Mouse (Mus musculus): Measurements from ENCODE around the gene Klk9. TPM values are rescaled to one million over a fixed set of nuclear protein-coding genes. Genes with fewer than 3 reads are reported as not detected.

Klk9 gene
- polyA plus RNA-seq, 1 experiment: not detected

DNA sequence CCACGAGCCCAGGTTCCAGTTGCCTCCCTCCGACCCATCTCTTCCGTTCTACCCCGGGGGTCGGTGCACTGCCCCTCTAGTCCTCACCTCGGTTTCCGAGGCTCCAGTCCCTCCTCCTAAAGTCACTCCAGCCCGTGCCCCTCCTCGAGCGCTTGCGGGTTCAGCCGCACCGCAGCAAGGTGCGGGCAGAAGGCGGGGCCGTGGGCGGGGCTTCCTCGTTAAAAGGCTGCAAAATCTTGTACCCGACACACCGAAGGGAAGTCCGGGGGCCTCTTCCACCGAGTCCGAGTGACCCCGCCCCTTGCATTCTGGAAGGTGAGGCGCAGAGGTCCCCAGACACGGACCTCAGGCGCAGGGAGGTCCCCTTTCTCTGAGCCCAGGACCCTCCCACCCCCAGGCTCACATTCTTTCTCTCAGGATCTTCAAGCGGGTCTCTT is 5.7 kb downstream of the Klk9 start, which contains the start of gene Klk8:
TSS of gene Klk8 (plus strand) at position 245 of the 437 bp plus-strand sequence.
- TF ChIP-seq MYOD1 (IDR thresholded peaks at IDR 0.05; ENCODE audit: control insufficient read depth in 1 of 3, insufficient read length in 2 of 3, low read depth in 2 of 3) (no peak), USF1 (IDR thresholded peaks at IDR 0.05; ENCODE audit: low read depth) (no peak)
- Histone ChIP-seq H3ac (ENCODE audit: control insufficient read depth, insufficient read length) (no peak within 1 kb of the TSS), H3K79me2 (ENCODE audit: control insufficient read depth, insufficient read depth) (no peaks in the 10 kb centered on the region), H3K4me3 (no peak within 1 kb of the TSS), H3K4me2 (ENCODE audit: low read depth) (peak within 1 kb of the TSS; percentile 52), H3K36me3 (ENCODE audit: control insufficient read depth, insufficient read depth) (no peaks in the 10 kb centered on the region), H3K27me3 (ENCODE audit: control insufficient read depth, insufficient read depth, insufficient read length) (no peaks in the 10 kb centered on the region)

DNA sequence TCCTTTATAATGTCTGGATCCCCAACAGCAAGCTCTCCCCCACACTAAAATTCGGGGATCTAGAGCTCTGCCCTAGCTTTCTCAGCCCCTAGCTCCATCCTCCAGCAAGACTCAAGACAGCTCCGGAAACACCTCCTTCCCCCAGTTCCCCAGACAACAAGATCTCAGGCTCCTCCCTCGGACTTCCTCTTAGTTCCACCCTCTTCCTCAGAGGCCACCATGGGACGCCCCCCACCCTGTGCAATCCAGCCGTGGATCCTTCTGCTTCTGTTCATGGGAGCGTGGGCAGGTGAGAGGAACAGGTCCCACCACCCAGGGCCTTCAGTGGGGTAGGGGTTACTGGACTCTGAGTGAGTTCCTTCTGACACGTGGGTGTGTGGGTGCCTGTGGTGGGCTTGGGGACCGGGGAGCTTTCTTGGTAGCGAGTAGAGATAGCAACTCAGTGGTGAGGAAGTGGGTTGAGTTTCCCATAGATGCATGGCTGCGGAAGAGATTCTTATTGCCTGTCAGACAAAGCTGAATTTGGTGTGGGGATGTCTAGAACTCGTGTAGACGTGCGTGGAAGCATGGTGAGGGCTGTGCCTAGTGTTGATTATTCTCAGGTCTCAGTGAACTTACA is 6.3 kb downstream of the Klk9 start:
- no peak overlapping the region for H3ac ChIP-seq (ENCODE audit: control insufficient read depth, insufficient read length)
- TF ChIP-seq REST (IDR thresholded peaks at IDR 0.05; ENCODE audit: insufficient read depth, insufficient read length): no peak
- TF ChIP-seq SRF (IDR thresholded peaks at IDR 0.05; ENCODE audit: control insufficient read depth, insufficient read length, low read depth): no peak
- TF ChIP-seq POLR2A (IDR thresholded peaks at IDR 0.05; ENCODE audit: insufficient read length, low read depth): no peak
- no peak for TF ChIP-seq MYOG (IDR thresholded peaks at IDR 0.05; ENCODE audit: control insufficient read depth in 1 of 3, insufficient read depth in 1 of 3, insufficient read length in 2 of 3, low read depth in 2 of 3)
- TF ChIP-seq MAX (IDR thresholded peaks at IDR 0.05; ENCODE audit: low read depth): no peak
- TF ChIP-seq MYOD1 (IDR thresholded peaks at IDR 0.05; ENCODE audit: control insufficient read depth in 1 of 3, insufficient read length in 2 of 3, low read depth in 2 of 3): no peak
- TF ChIP-seq POLR2AphosphoS2 (IDR thresholded peaks at IDR 0.05; ENCODE audit: insufficient read length, low read depth): no peak
- no peaks in the 10 kb centered on the region for H3K36me3 ChIP-seq (ENCODE audit: control insufficient read depth, insufficient read depth)
- no peak overlapping the region for H3K4me2 ChIP-seq (ENCODE audit: low read depth)
- no peak overlapping the region for H3K4me3 ChIP-seq
- H3K27me3 ChIP-seq (ENCODE audit: control insufficient read depth, insufficient read depth, insufficient read length): no peaks in the 10 kb centered on the region
- no peaks in the 10 kb centered on the region for H3K79me2 ChIP-seq (ENCODE audit: control insufficient read depth, insufficient read depth)

DNA sequence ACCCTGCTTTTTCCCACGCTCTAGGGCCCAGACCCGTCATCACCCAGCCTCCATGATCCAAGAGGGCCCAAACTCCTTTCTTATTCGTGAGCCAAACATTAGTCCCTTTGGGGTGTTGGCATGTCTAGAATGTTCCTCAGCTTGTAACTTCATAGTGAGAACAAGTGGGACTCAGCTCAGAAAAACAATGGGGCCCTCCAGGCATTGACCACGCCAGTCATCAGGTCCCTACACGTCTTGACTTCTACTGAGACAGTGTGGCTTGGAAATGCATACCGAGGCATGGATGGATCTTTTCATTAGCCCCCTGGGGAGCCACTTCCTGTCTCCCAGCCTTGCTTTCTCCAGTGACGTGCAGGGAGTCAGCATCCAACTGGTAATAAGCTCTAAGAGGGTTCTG is 8.2 kb downstream of the Klk9 start:
- Histone ChIP-seq H3K79me2 (ENCODE audit: control insufficient read depth, insufficient read depth) (no peaks in the 10 kb centered on the region), H3K4me2 (ENCODE audit: low read depth) (no peak overlapping the region), H3K4me3 (no peak overlapping the region), H3K36me3 (ENCODE audit: control insufficient read depth, insufficient read depth) (no peaks in the 10 kb centered on the region), H3ac (ENCODE audit: control insufficient read depth, insufficient read length) (no peak overlapping the region), H3K27me3 (ENCODE audit: control insufficient read depth, insufficient read depth, insufficient read length) (no peaks in the 10 kb centered on the region)
- no peak for TF ChIP-seq E2F4 (IDR thresholded peaks at IDR 0.05; ENCODE audit: insufficient read depth)
- no peak for TF ChIP-seq CEBPB (IDR thresholded peaks at IDR 0.05; ENCODE audit: insufficient read depth, poor library complexity, severe bottlenecking)
- no peak for TF ChIP-seq SRF (IDR thresholded peaks at IDR 0.05; ENCODE audit: control insufficient read depth, insufficient read length, low read depth)
- TF ChIP-seq MAX (IDR thresholded peaks at IDR 0.05; ENCODE audit: low read depth): no peak
- TF ChIP-seq POLR2AphosphoS2 (IDR thresholded peaks at IDR 0.05; ENCODE audit: insufficient read length, low read depth): no peak
- no peak for TF ChIP-seq REST (IDR thresholded peaks at IDR 0.05; ENCODE audit: insufficient read depth, insufficient read length)
- no peak for TF ChIP-seq TCF3 (IDR thresholded peaks at IDR 0.05; ENCODE audit: insufficient read length, low read depth)
- TF ChIP-seq MYOG (IDR thresholded peaks at IDR 0.05; ENCODE audit: control insufficient read depth in 1 of 3, insufficient read depth in 1 of 3, insufficient read length in 2 of 3, low read depth in 2 of 3): no peak
- TF ChIP-seq USF1 (IDR thresholded peaks at IDR 0.05; ENCODE audit: low read depth): no peak
- TF ChIP-seq POLR2A (IDR thresholded peaks at IDR 0.05; ENCODE audit: insufficient read length, low read depth): no peak

DNA sequence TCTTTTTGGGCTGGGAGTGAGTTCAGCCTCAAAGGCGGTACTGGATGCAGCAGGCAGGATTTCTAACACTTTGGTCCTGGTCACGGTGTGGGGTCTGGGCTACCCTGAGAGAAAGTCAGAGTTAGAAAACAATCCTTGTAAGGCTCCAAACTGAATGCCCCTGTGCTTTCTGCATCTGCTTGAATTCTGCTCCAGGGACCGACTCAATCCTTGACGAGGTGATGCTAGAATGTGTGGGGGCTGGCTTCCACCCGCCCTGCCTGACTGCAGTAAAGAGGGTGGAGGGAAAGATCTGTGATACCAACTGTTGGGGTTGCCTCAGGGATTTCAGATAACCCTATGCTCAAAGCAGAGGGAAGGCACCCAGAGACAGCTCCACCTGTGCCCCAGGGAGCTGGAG is 19.3 kb downstream of the Klk9 start, which contains the start of gene Klk7:
TSS of gene Klk7 (plus strand) at position 301 of the 400 bp plus-strand sequence.
- Histone ChIP-seq H3K4me3 (no peak within 1 kb of the TSS), H3ac (ENCODE audit: control insufficient read depth, insufficient read length) (no peak within 1 kb of the TSS), H3K4me2 (ENCODE audit: low read depth) (no peak within 1 kb of the TSS), H3K36me3 (ENCODE audit: control insufficient read depth, insufficient read depth) (no peaks in the 10 kb centered on the region), H3K27me3 (ENCODE audit: control insufficient read depth, insufficient read depth, insufficient read length) (no peaks in the 10 kb centered on the region), H3K79me2 (ENCODE audit: control insufficient read depth, insufficient read depth) (no peaks in the 10 kb centered on the region)
- no peak for TF ChIP-seq E2F4 (IDR thresholded peaks at IDR 0.05; ENCODE audit: insufficient read depth)
- TF ChIP-seq REST (IDR thresholded peaks at IDR 0.05; ENCODE audit: insufficient read depth, insufficient read length): no peak
- TF ChIP-seq TCF3 (IDR thresholded peaks at IDR 0.05; ENCODE audit: insufficient read length, low read depth): no peak
- no peak for TF ChIP-seq POLR2A (IDR thresholded peaks at IDR 0.05; ENCODE audit: insufficient read length, low read depth)
- no peak for TF ChIP-seq SRF (IDR thresholded peaks at IDR 0.05; ENCODE audit: control insufficient read depth, insufficient read length, low read depth)
- TF ChIP-seq MYOD1 (IDR thresholded peaks at IDR 0.05; ENCODE audit: control insufficient read depth in 1 of 3, insufficient read length in 2 of 3, low read depth in 2 of 3): no peak
- TF ChIP-seq MYOG (IDR thresholded peaks at IDR 0.05; ENCODE audit: control insufficient read depth in 1 of 3, insufficient read depth in 1 of 3, insufficient read length in 2 of 3, low read depth in 2 of 3): no peak

DNA sequence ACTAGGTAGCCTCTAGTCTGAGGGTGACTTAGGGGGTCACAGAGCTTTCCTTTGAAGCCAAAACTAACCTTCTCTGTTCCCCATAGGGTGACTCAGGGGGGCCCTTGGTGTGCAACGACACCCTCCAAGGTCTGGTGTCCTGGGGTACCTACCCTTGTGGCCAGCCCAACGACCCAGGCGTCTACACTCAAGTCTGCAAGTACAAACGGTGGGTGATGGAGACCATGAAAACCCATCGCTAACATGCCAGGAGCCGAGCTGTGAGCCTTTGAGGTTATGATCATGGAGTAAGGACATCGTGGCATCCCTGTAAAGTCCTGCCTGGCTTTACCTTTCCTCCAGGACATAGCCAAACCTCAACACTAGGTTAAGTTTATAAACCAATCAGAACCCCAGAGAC is 23.5 kb downstream of the Klk9 start:
- Histone ChIP-seq H3K4me3 (no peak overlapping the region), H3K27me3 (ENCODE audit: control insufficient read depth, insufficient read depth, insufficient read length) (no peaks in the 10 kb centered on the region), H3K36me3 (ENCODE audit: control insufficient read depth, insufficient read depth) (no peaks in the 10 kb centered on the region), H3ac (ENCODE audit: control insufficient read depth, insufficient read length) (no peak overlapping the region), H3K4me2 (ENCODE audit: low read depth) (no peak overlapping the region), H3K79me2 (ENCODE audit: control insufficient read depth, insufficient read depth) (no peaks in the 10 kb centered on the region)
- TF ChIP-seq MYOG (IDR thresholded peaks at IDR 0.05; ENCODE audit: control insufficient read depth in 1 of 3, insufficient read depth in 1 of 3, insufficient read length in 2 of 3, low read depth in 2 of 3) (no peak), E2F4 (IDR thresholded peaks at IDR 0.05; ENCODE audit: insufficient read depth) (no peak), MYOD1 (IDR thresholded peaks at IDR 0.05; ENCODE audit: control insufficient read depth in 1 of 3, insufficient read length in 2 of 3, low read depth in 2 of 3) (no peak), REST (IDR thresholded peaks at IDR 0.05; ENCODE audit: insufficient read depth, insufficient read length) (no peak), POLR2AphosphoS2 (IDR thresholded peaks at IDR 0.05; ENCODE audit: insufficient read length, low read depth) (no peak), SRF (IDR thresholded peaks at IDR 0.05; ENCODE audit: control insufficient read depth, insufficient read length, low read depth) (no peak), CEBPB (IDR thresholded peaks at IDR 0.05; ENCODE audit: insufficient read depth, poor library complexity, severe bottlenecking) (no peak), POLR2A (IDR thresholded peaks at IDR 0.05; ENCODE audit: insufficient read length, low read depth) (no peak), MAX (IDR thresholded peaks at IDR 0.05; ENCODE audit: low read depth) (no peak), TCF3 (IDR thresholded peaks at IDR 0.05; ENCODE audit: insufficient read length, low read depth) (no peak), USF1 (IDR thresholded peaks at IDR 0.05; ENCODE audit: low read depth) (no peak), TCF12 (IDR thresholded peaks at IDR 0.05; ENCODE audit: insufficient read depth, poor library complexity, severe bottlenecking) (no peak)

Data from myocyte (in vitro differentiated cells).